Mouse (Mus musculus) heart, embryonic 11.5 days (tissue): ENCODE measurements around the gene Slc6a6. TPM values are rescaled to one million over a fixed set of nuclear protein-coding genes. Genes with fewer than 3 reads are reported as not detected.
A peak's percentile ranks its signal among the peaks of the same experiment; 100 is the strongest.

Experiments used
- ATAC-seq: fragments of 200-750 bp; cut with Nextera tagmentation; replicated peaks from 2 replicates; pipeline ENCODE4 v1.8.0; 2017; ENCODE audit warnings: moderate library complexity; ENCODE audit not compliant: insufficient number of reproducible peaks, low FRiP score, low TSS enrichment
- H3K27ac ChIP-seq: fragments of 300-500 bp; sonication (generic); 2 replicates; pipeline ENCODE4 v1.5.1; 2014; ENCODE audit warnings: mild to moderate bottlenecking, low read depth, low read length
- H3K27me3 ChIP-seq: fragments of 300-500 bp; sonication (generic); 2 replicates; pipeline ENCODE4 v1.6.1; 2014; ENCODE audit warnings: mild to moderate bottlenecking, low read length, mixed read lengths; ENCODE audit not compliant: control insufficient read depth, insufficient read depth
- H3K36me3 ChIP-seq: fragments of 300-500 bp; sonication (generic); 2 replicates; pipeline ENCODE4 v1.6.1; 2014; ENCODE audit warnings: mild to moderate bottlenecking, low read length, moderate library complexity, mixed read lengths; ENCODE audit not compliant: control insufficient read depth, insufficient read depth
- H3K4me1 ChIP-seq: fragments of 300-500 bp; sonication (generic); 2 replicates; pipeline ENCODE4 v1.6.1; 2014; ENCODE audit warnings: low read length; ENCODE audit not compliant: control insufficient read depth, insufficient read depth
- H3K4me2 ChIP-seq: fragments of 300-500 bp; sonication (generic); 2 replicates; pipeline ENCODE4 v1.6.1; 2014; ENCODE audit warnings: mild to moderate bottlenecking, moderate library complexity
- H3K4me3 ChIP-seq: fragments of 300-500 bp; sonication (generic); 2 replicates; pipeline ENCODE4 v1.5.1; 2014; ENCODE audit warnings: low read depth, low read length
- H3K9ac ChIP-seq: fragments of 300-500 bp; sonication (generic); 2 replicates; pipeline ENCODE4 v1.6.1; 2014; ENCODE audit warnings: mild to moderate bottlenecking, low read depth, low read length, moderate library complexity
- H3K9me3 ChIP-seq: fragments of 300-500 bp; sonication (generic); replicated peaks from 2 replicates; pipeline ENCODE4 v1.6.1; 2016; ENCODE audit warnings: low read length; ENCODE audit not compliant: control insufficient read depth
- WGBS: fragments of 180-500 bp; shearing (Covaris S2); extraction: QIAGEN DNeasy Blood & Tissue Kit; methylation state at CpG from one replicate; pipeline ENCODE4 v1.1.7; 2014; ENCODE audit not compliant: insufficient replicate concordance; 5-methylcytosine and 5-hydroxymethylcytosine counted together
- polyA plus RNA-seq: library from polyadenylated mRNA; unstranded; fragments of >200 nt; fragmentation: Nextera tagmentation; extraction: Ambion mirVana; gene quantifications from 2 replicates; pipeline ENCODE4 v1.2.1, GENCODE M21; 2014

The Slc6a6 gene
- polyA plus RNA-seq, 1 experiment from 2014 or later = 63.0 TPM

GRCm38 (mm10) chr6:91698831-91699230 lies 15.0 kb downstream of the Slc6a6 start:
- Histone ChIP-seq H3K27me3 (no peaks in the 10 kb centered on the region), H3K9me3 (no peaks in the 10 kb centered on the region), H3K27ac (no peak overlapping the region), H3K4me3 (no peak overlapping the region), H3K4me2 (no peak overlapping the region), H3K4me1 (peaks cover 20% of the 10 kb centered on the region), H3K36me3 (0 out of 2 replicates have a peak, but pooled peaks cover 5% of the 10 kb centered on the region), H3K9ac (no peak overlapping the region)
- ATAC-seq = peak; percentile 15; the same call in 1 of the 2 replicates
- WGBS = 88% methylated on average over 1 of the region's 1 CpGs

GRCm38 (mm10) chr6:91699482-91700200 lies 15.8 kb downstream of the Slc6a6 start:
- 69% methylated on average over 4 of the region's 4 CpGs for WGBS

GRCm38 (mm10) chr6:91700823-91701621 lies 17.2 kb downstream of the Slc6a6 start:
- peaks cover 10% of the 10 kb centered on the region for H3K36me3 ChIP-seq

More at GRCm38 (mm10) chr6:91699482-91700200, 15.8 kb downstream of the Slc6a6 start:
- Histone ChIP-seq H3K4me2 (no peak overlapping the region), H3K9ac (no peak overlapping the region), H3K27ac (no peak overlapping the region), H3K36me3 (peaks cover 8% of the 10 kb centered on the region; the same call in 1 of the 2 replicates), H3K27me3 (no peaks in the 10 kb centered on the region), H3K9me3 (no peaks in the 10 kb centered on the region), H3K4me3 (no peak overlapping the region), H3K4me1 (peaks cover 14% of the 10 kb centered on the region)
- ATAC-seq = no peak

GRCm38 (mm10) chr6:91703459-91703858 lies 19.6 kb downstream of the Slc6a6 start:
- Histone ChIP-seq H3K4me2 (no peak overlapping the region), H3K9ac (no peak overlapping the region), H3K4me3 (no peak overlapping the region), H3K36me3 (peaks cover 14% of the 10 kb centered on the region), H3K9me3 (no peaks in the 10 kb centered on the region), H3K4me1 (peaks cover 10% of the 10 kb centered on the region), H3K27me3 (no peaks in the 10 kb centered on the region), H3K27ac (no peak overlapping the region)
- no peak for ATAC-seq
- 88% methylated on average over 2 of the region's 2 CpGs for WGBS

More at GRCm38 (mm10) chr6:91700823-91701621, 17.2 kb downstream of the Slc6a6 start:
- Histone ChIP-seq H3K9ac (no peak overlapping the region), H3K4me1 (peaks cover 7% of the 10 kb centered on the region), H3K27me3 (no peaks in the 10 kb centered on the region), H3K27ac (no peak overlapping the region), H3K4me2 (no peak overlapping the region), H3K4me3 (no peak overlapping the region), H3K9me3 (no peaks in the 10 kb centered on the region)
- 80% methylated on average over 11 of the region's 11 CpGs for WGBS
- no peak for ATAC-seq

GRCm38 (mm10) chr6:91704446-91704845 lies 20.6 kb downstream of the Slc6a6 start:
- Histone ChIP-seq H3K4me2 (no peak overlapping the region), H3K9me3 (no peaks in the 10 kb centered on the region), H3K9ac (no peak overlapping the region), H3K36me3 (peaks cover 16% of the 10 kb centered on the region), H3K4me1 (peaks cover 10% of the 10 kb centered on the region), H3K27ac (no peak overlapping the region), H3K27me3 (no peaks in the 10 kb centered on the region), H3K4me3 (no peak overlapping the region)
- ATAC-seq = no peak
- 69% methylated on average over 1 of the region's 1 CpGs for WGBS

- no peak overlapping the region for H3K27ac ChIP-seq
- no peak for ATAC-seq
- H3K4me3 ChIP-seq = no peak overlapping the region
- no peak overlapping the region for H3K9ac ChIP-seq
- H3K9me3 ChIP-seq = no peaks in the 10 kb centered on the region
- H3K27me3 ChIP-seq = no peaks in the 10 kb centered on the region
- peaks cover 6% of the 10 kb centered on the region for H3K4me1 ChIP-seq
- no peak overlapping the region for H3K4me2 ChIP-seq
- H3K36me3 ChIP-seq = peaks cover 16% of the 10 kb centered on the region
- 68% methylated on average over 4 of the region's 4 CpGs for WGBS
Observed at GRCm38 (mm10) chr6:91705651-91706050, 21.8 kb downstream of the Slc6a6 start.

- no peaks in the 10 kb centered on the region for H3K27me3 ChIP-seq
- H3K27ac ChIP-seq = no peak overlapping the region
- H3K4me2 ChIP-seq = no peak overlapping the region
- H3K4me3 ChIP-seq = no peak overlapping the region
- no peak for ATAC-seq
- no peaks in the 10 kb centered on the region for H3K9me3 ChIP-seq
- 69% methylated on average over 13 of the region's 13 CpGs for WGBS
- no peak overlapping the region for H3K9ac ChIP-seq
- H3K36me3 ChIP-seq = peaks cover 14% of the 10 kb centered on the region
- H3K4me1 ChIP-seq = peaks cover 2% of the 10 kb centered on the region
Observed at GRCm38 (mm10) chr6:91706072-91706776, 22.4 kb downstream of the Slc6a6 start.

GRCm38 (mm10) chr6:91707276-91707885 lies 23.5 kb downstream of the Slc6a6 start:
- Histone ChIP-seq H3K36me3 (peaks cover 11% of the 10 kb centered on the region), H3K27me3 (no peaks in the 10 kb centered on the region), H3K4me2 (no peak overlapping the region), H3K27ac (no peak overlapping the region), H3K4me1 (peaks cover 13% of the 10 kb centered on the region), H3K4me3 (no peak overlapping the region), H3K9me3 (no peaks in the 10 kb centered on the region), H3K9ac (no peak overlapping the region)
- 77% methylated on average over 8 of the region's 8 CpGs for WGBS
- ATAC-seq = no peak
